Mouse (Mus musculus) kidney, embryonic 15.5 days (tissue): ENCODE data around the gene Ces1e. TPM values are rescaled to one million over a fixed set of nuclear protein-coding genes. Genes with fewer than 3 reads are reported as not detected.

ENCODE experiments used
- ATAC-seq: fragments of 200-750 bp; cut with Nextera tagmentation; replicated peaks from 2 replicates; pipeline ENCODE4 v1.8.0; 2017; ENCODE audit warnings: moderate TSS enrichment; ENCODE audit not compliant: low FRiP score
- H3K27ac ChIP-seq: fragments of 300-500 bp; sonication (generic); 2 replicates; pipeline ENCODE4 v1.5.1; 2015; ENCODE audit warnings: mild to moderate bottlenecking, inconsistent platforms
- H3K27me3 ChIP-seq: fragments of 300-500 bp; sonication (generic); 2 replicates; pipeline ENCODE4 v1.6.1; 2015; ENCODE audit warnings: inconsistent platforms
- H3K36me3 ChIP-seq: fragments of 300-500 bp; sonication (generic); 2 replicates; pipeline ENCODE4 v1.6.1; 2015; ENCODE audit warnings: inconsistent platforms
- H3K4me1 ChIP-seq: fragments of 300-500 bp; sonication (generic); 2 replicates; pipeline ENCODE4 v1.6.1; 2015; ENCODE audit warnings: inconsistent platforms
- H3K4me2 ChIP-seq: fragments of 300-500 bp; sonication (generic); 2 replicates; pipeline ENCODE4 v1.6.1; 2015; ENCODE audit warnings: moderate library complexity, mild to moderate bottlenecking, inconsistent platforms
- H3K4me3 ChIP-seq: fragments of 300-500 bp; sonication (generic); replicated peaks from 2 replicates; pipeline ENCODE4 v1.5.1; 2015; ENCODE audit warnings: mild to moderate bottlenecking, inconsistent platforms
- H3K9ac ChIP-seq: fragments of 300-500 bp; sonication (generic); 2 replicates; pipeline ENCODE4 v1.6.1; 2015; ENCODE audit warnings: mild to moderate bottlenecking, inconsistent platforms
- H3K9me3 ChIP-seq: fragments of 300-500 bp; sonication (generic); replicated peaks from 2 replicates; pipeline ENCODE4 v1.6.1; 2016; ENCODE audit warnings: inconsistent platforms
- WGBS: fragments of 180-500 bp; shearing (Covaris S2); methylation state at CpG from one replicate; pipeline ENCODE4 v1.1.7; 2015; ENCODE audit warnings: mixed read lengths; 5-methylcytosine and 5-hydroxymethylcytosine counted together
- polyA plus RNA-seq: library from polyadenylated mRNA; unstranded; fragments of >200 nt; fragmentation: Nextera tagmentation; extraction: Ambion mirVana; gene quantifications from 2 replicates; pipeline ENCODE4 v1.2.1, GENCODE M21; 2015

The Ces1e gene
- 0.14 and 0.17 TPM in 2 replicates for polyA plus RNA-seq

DNA sequence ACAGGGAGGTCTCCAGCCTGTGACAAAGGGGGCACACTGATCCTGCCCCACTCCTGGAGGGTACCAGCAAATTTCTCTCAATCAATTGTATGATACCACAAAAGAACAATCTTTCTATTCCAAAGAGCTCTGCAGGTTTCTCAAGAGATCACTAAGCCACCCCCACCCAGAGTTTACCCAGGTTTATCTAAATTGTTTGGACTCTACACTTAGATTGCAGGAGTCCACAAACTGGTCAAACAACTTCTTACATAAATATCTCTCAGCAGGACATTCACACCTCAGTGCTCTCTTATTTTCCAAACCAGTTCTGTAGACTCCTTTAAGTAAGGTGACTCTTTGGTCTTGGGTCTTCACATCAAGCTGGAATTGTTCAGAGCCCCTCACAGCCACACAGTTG, at the start of gene Ces1e:
Gene Ces1e, minus strand, starts transcription at position 174 of the 400 bp plus-strand sequence.
- H3K4me2 ChIP-seq: no peak within 1 kb of the TSS
- H3K9me3 ChIP-seq: no peaks in the 10 kb centered on the region
- no peak within 1 kb of the TSS for H3K4me3 ChIP-seq
- H3K4me1 ChIP-seq: no peaks in the 10 kb centered on the region
- H3K9ac ChIP-seq: no peak within 1 kb of the TSS
- no peak for ATAC-seq
- H3K27me3 ChIP-seq: no peaks in the 10 kb centered on the region
- H3K36me3 ChIP-seq: no peaks in the 10 kb centered on the region
- no peak within 1 kb of the TSS for H3K27ac ChIP-seq

DNA sequence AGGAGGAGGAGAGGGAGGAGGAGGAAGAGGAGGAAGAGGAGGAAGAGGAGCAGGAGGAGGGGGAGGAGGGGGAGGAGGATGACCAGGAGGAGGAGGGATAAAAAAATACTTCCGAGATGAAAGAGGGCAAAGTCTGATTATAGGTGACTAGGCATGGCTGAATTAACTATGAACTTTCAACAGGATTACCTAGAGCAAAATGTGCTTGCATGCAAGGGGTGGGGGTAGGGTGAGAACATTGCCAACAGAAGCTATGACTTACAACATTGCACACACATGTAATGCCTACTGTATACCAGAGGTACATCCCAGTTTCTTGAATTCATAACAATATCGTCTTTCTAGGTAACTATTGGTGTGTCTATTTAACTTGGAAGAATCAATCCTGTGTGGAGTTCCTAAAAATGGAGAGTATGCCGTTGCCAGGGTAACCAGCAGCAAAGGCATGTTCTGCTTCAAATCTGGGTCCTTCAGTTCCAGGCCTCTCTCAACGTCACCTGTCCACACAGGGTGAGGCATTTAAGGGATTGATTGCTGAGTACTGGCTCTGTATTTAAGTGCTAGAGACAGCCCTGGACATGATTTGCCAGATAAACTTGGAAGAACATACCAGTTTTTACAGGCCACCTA, 48.9 kb upstream of the Ces1e start:
- Histone ChIP-seq H3K9me3 (no peaks in the 10 kb centered on the region), H3K4me1 (no peaks in the 10 kb centered on the region), H3K27me3 (no peaks in the 10 kb centered on the region), H3K4me2 (no peak overlapping the region), H3K36me3 (no peaks in the 10 kb centered on the region), H3K27ac (no peak overlapping the region), H3K4me3 (no peak overlapping the region), H3K9ac (no peak overlapping the region)
- ATAC-seq: no peak
- 85% methylated on average over 4 of the region's 4 CpGs for WGBS

DNA sequence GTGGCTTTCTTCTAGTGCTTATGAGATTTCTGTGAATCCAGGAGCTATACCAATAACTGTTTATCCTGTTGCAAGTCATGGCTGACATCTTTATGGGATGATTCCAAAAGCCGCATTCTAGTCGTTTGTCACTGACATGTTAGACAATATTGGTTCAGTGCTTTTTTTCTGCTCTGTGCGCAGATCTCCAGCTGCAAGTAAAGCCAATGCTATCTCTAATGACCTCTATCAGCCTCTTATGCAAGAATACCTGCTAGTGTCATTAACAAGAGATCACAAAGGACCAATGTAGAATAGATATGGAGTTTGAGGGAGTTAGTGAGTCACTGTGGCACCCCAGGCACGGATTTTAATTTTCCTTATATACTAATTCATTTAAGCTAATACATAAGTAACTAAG, 45.2 kb upstream of the Ces1e start:
- Histone ChIP-seq H3K27me3 (no peaks in the 10 kb centered on the region), H3K9ac (no peak overlapping the region), H3K4me2 (no peak overlapping the region), H3K27ac (no peak overlapping the region), H3K4me1 (no peaks in the 10 kb centered on the region), H3K36me3 (no peaks in the 10 kb centered on the region), H3K4me3 (no peak overlapping the region), H3K9me3 (no peaks in the 10 kb centered on the region)
- 51% methylated on average over 4 of the region's 4 CpGs for WGBS
- no peak for ATAC-seq

DNA sequence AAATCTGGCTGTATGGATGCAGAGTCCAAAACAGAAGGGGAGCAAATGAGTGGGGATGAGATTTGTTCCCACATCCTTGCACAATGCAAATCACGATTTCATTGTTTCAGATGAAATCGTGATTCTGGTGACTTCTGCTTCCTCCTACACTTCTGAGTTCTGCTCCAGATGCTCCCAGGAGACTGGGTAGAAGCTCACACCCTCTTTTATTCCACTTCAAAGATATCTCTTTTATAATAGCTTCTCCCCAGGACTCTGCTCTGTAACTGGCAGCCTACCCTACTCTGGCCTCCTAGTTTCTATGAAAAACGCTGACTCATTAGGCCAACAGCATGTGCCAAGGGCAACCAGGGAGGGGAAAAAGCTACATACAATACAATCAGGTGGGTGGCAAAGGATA, 43.9 kb upstream of the Ces1e start:
- Histone ChIP-seq H3K36me3 (no peaks in the 10 kb centered on the region), H3K4me1 (no peaks in the 10 kb centered on the region), H3K9ac (no peak overlapping the region), H3K9me3 (no peaks in the 10 kb centered on the region), H3K4me2 (no peak overlapping the region), H3K4me3 (no peak overlapping the region), H3K27ac (no peak overlapping the region), H3K27me3 (no peaks in the 10 kb centered on the region)
- 81% methylated on average over 3 of the region's 3 CpGs for WGBS
- ATAC-seq: no peak

DNA sequence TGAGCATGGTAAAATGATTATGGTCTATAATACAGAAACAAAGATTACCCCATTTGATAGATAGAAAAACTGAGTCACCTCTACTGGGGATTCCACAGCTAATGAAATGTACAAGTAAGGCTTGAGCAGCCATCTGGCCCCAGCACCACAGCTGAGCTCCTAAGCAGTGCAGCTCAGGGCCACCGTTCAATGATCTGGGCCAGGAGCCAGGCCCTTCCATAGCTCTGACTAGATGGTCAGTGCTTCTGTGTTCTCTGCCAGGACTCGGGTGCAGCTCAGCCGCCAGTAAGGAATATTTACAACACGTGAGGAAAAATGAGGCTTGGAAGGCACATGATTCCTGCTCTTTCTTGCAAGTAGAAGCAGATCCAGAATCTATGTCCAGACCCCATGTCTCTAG, 43.3 kb upstream of the Ces1e start:
- H3K4me2 ChIP-seq: no peak overlapping the region
- WGBS: 69% methylated on average over 4 of the region's 4 CpGs

DNA sequence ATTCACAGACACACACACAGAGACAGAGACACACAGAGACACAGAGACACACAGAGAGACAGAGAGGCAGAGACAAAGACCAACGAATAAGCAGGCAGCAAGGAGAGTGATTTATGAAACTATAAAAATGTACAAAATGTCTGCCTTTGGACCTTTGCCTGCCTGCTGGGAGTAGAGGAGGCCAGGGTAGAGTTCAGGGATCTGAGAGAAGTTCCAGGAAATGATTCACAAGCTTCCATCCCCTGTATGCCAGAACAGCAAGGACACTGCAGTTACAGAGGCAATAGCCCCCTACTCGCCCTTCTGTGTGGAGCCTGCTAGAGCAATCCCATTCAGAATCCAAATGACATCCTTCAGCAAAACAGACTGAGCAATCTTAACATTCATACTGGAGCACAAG, 32.0 kb upstream of the Ces1e start:
- no peak overlapping the region for H3K9ac ChIP-seq
- no peaks in the 10 kb centered on the region for H3K36me3 ChIP-seq
- no peaks in the 10 kb centered on the region for H3K27me3 ChIP-seq
- no peak overlapping the region for H3K27ac ChIP-seq
- WGBS: 25% methylated on average over 2 of the region's 2 CpGs
- H3K9me3 ChIP-seq: no peaks in the 10 kb centered on the region
- no peaks in the 10 kb centered on the region for H3K4me1 ChIP-seq
- ATAC-seq: no peak
- H3K4me3 ChIP-seq: no peak overlapping the region
- no peak overlapping the region for H3K4me2 ChIP-seq

More for the DNA sequence above, 43.3 kb upstream of the Ces1e start:
- no peak for ATAC-seq
- H3K9ac ChIP-seq: no peak overlapping the region
- no peak overlapping the region for H3K27ac ChIP-seq
- no peaks in the 10 kb centered on the region for H3K27me3 ChIP-seq
- no peaks in the 10 kb centered on the region for H3K4me1 ChIP-seq
- no peak overlapping the region for H3K4me3 ChIP-seq
- no peaks in the 10 kb centered on the region for H3K36me3 ChIP-seq
- no peaks in the 10 kb centered on the region for H3K9me3 ChIP-seq

DNA sequence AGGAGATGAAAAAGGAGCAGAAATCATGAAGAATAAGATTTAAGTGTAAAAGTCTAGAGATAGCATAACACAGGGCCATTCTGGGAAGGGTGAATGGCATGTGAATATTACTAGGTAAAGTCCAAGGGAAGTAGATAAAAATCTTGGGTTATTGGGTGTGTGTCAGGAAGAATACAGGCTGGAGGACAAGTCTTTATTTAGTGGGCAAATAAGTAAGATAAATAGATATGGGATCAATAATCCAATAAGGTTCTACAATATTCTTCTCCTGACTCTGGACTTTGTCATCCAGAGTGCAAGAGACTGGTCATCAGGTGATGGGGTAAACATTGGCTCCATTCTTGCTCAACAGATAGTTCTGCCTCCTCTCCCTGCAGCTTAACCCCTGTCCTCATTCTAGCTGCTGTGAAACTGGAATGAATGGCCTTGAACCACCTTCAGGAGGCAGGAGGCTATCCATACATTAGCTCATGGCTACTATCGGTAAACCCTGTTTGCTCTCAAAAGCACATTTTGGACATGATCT, 23.0 kb upstream of the Ces1e start:
- Histone ChIP-seq H3K4me1 (no peaks in the 10 kb centered on the region), H3K4me3 (no peak overlapping the region), H3K4me2 (no peak overlapping the region), H3K36me3 (no peaks in the 10 kb centered on the region), H3K9me3 (no peaks in the 10 kb centered on the region), H3K27ac (no peak overlapping the region), H3K9ac (no peak overlapping the region), H3K27me3 (no peaks in the 10 kb centered on the region)
- 97% methylated on average over 1 of the region's 1 CpGs for WGBS
- ATAC-seq: no peak

DNA sequence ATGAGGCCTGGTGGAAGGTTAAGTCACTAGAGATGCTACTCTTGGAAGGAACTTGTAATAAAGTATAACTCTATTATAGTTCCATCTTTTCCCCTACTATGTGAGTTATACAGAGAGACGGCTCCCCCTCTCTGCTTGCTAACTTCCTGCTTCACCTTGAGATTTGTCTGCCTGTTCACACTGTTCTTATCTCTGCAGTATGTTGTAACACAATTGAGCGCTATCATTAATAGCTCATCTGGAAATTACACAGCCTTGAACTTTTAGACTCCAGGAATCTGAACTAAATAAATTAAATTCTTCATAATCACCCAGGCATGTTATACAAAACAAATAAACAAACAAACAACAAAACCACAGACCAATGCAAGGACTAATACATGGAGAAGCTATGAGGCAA, 16.6 kb upstream of the Ces1e start:
- H3K9me3 ChIP-seq: no peaks in the 10 kb centered on the region
- H3K36me3 ChIP-seq: no peaks in the 10 kb centered on the region
- no peaks in the 10 kb centered on the region for H3K4me1 ChIP-seq
- no peak overlapping the region for H3K27ac ChIP-seq
- ATAC-seq: no peak
- no peak overlapping the region for H3K9ac ChIP-seq
- H3K4me2 ChIP-seq: no peak overlapping the region
- H3K27me3 ChIP-seq: no peaks in the 10 kb centered on the region
- 80% methylated on average over 2 of the region's 2 CpGs for WGBS
- no peak overlapping the region for H3K4me3 ChIP-seq

DNA sequence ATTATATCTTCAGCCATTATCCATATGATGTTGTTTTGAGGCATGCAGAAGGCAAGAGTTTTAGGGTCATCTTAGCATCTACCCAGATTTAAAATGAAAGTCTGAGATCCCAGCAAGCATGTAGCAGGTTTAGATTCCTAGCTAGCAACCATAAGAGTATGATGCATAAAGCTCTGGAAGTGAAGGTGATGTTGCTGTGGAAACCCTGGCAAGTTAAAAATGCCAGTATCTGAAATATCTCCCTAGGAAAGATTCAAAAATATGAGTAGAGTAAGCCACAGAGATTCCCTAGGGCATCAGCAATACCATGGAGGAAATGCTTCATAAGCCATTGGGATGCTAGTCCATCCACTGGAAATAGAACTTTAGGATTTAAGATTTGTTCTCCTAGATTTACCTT, 10.5 kb upstream of the Ces1e start:
- no peaks in the 10 kb centered on the region for H3K27me3 ChIP-seq
- H3K9me3 ChIP-seq: no peaks in the 10 kb centered on the region
- H3K27ac ChIP-seq: no peak overlapping the region
- ATAC-seq: no peak
- no peaks in the 10 kb centered on the region for H3K36me3 ChIP-seq
- no peaks in the 10 kb centered on the region for H3K4me1 ChIP-seq
- no peak overlapping the region for H3K4me2 ChIP-seq
- no peak overlapping the region for H3K4me3 ChIP-seq
- no peak overlapping the region for H3K9ac ChIP-seq

DNA sequence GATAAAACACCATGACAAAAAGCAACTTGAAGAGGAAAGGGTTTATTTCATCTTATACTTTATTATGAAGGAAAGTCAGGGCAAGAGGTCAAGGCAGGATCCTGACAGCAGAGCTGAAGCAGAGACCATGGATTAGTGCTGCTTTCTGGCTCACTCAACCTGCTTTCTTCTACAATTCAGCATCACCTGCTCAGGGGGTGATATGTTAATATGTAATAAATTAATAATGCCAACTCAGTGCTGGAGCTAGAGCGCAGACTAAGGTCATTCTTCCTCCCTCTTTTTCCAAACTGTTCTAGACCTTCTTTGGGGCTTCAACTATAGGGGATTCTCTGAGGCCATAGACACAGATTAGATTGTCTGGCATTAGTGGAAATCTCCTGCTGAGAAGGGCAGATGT, 6.3 kb upstream of the Ces1e start:
- no peaks in the 10 kb centered on the region for H3K9me3 ChIP-seq
- no peak for ATAC-seq
- no peak overlapping the region for H3K4me3 ChIP-seq
- 94% methylated on average over 1 of the region's 1 CpGs for WGBS
- H3K4me1 ChIP-seq: no peaks in the 10 kb centered on the region
- H3K27me3 ChIP-seq: no peaks in the 10 kb centered on the region
- H3K27ac ChIP-seq: no peak overlapping the region
- H3K9ac ChIP-seq: no peak overlapping the region
- H3K4me2 ChIP-seq: no peak overlapping the region
- no peaks in the 10 kb centered on the region for H3K36me3 ChIP-seq

DNA sequence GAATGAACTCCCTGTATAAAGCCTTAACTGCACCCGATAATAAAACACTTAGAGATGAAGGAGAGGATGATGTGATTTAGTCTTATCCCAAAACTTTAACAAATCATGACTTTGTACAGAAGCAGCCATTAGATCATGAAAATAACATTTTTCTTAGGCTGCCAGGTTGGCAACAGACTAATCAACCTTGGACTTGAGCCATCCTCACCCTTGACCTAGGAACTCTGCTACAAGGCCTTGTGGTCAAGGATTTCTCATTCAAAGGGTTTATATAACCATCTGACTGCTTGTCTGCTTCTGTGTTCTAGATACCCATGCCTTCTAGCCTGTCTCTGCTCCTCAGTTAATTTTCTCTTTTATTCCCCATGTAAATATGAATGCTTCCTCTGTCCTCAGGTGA, 5.3 kb upstream of the Ces1e start:
- Histone ChIP-seq H3K9ac (no peak overlapping the region), H3K4me1 (no peaks in the 10 kb centered on the region), H3K9me3 (no peaks in the 10 kb centered on the region), H3K27me3 (no peaks in the 10 kb centered on the region), H3K4me3 (no peak overlapping the region), H3K4me2 (no peak overlapping the region), H3K27ac (no peak overlapping the region), H3K36me3 (no peaks in the 10 kb centered on the region)
- WGBS: 95% methylated on average over 1 of the region's 1 CpGs
- ATAC-seq: no peak

DNA sequence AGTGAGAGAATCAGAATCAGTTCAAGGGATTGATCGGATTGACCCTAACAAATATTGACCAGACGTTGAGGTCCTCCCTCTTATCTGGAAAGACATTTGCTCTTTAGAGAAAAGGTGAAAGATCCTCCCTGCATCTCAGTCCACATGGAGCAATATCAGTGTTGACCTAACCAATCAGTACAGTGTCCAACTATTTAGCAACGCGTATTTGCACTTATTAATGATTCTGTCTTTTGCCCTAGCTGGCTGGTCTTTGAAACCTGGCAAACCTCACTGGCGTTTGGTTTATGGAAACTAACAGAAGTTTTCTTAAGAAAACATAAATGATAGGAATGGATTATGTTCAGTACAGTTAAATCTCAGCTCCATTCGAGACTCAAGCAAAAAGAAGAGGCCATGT, 4.6 kb upstream of the Ces1e start:
- Histone ChIP-seq H3K9me3 (no peaks in the 10 kb centered on the region), H3K27me3 (no peaks in the 10 kb centered on the region), H3K4me3 (no peak overlapping the region), H3K27ac (no peak overlapping the region), H3K9ac (no peak overlapping the region), H3K36me3 (no peaks in the 10 kb centered on the region), H3K4me1 (no peaks in the 10 kb centered on the region), H3K4me2 (no peak overlapping the region)
- 81% methylated on average over 6 of the region's 6 CpGs for WGBS
- no peak for ATAC-seq

DNA sequence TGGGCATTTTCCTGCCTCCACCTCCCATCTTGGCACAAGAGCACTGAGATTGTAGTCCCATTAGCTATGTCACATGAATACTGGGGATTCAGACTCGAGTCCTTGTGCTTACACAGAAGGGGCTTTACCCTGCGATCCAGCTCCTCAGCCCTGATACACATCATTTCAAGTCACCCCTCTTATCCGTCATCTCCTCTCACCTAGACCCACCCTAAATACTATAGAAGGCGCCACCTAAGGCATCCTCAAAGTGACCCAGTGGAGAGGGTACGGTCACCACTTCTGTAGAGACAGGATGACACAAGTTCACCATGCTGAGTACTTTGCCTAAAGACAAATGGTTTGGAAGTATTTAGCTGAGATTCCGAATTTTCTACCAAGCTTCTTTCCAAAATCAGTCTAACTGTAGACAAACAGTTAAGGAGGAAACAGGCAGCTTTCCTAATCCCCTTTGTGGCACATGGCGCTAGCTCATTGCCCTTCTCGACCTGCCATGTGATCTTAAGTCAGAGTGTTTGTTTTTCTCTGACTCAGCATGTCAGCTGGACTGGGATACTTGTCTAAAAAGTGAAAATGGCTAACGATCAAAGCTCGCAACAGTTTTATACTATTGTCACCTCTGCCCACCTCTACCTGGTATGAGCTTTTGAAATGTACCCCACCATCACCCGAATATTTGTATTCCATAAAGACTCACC, 597 bp downstream of the Ces1e start:
- Histone ChIP-seq H3K4me1 (no peaks in the 10 kb centered on the region), H3K27ac (no peak overlapping the region), H3K36me3 (no peaks in the 10 kb centered on the region), H3K27me3 (no peaks in the 10 kb centered on the region), H3K4me2 (no peak overlapping the region), H3K9ac (no peak overlapping the region), H3K4me3 (no peak overlapping the region), H3K9me3 (no peaks in the 10 kb centered on the region)
- no peak for ATAC-seq
- 64% methylated on average over 11 of the region's 11 CpGs for WGBS
